Mouse (Mus musculus): ENCODE results near the gene Slc35e1. TPM values are rescaled to one million over a fixed set of nuclear protein-coding genes. Genes with fewer than 3 reads are reported as not detected.

Gene Slc35e1
- polyA plus RNA-seq, 1 experiment from 2014 or later: 5.7 TPM

DNA sequence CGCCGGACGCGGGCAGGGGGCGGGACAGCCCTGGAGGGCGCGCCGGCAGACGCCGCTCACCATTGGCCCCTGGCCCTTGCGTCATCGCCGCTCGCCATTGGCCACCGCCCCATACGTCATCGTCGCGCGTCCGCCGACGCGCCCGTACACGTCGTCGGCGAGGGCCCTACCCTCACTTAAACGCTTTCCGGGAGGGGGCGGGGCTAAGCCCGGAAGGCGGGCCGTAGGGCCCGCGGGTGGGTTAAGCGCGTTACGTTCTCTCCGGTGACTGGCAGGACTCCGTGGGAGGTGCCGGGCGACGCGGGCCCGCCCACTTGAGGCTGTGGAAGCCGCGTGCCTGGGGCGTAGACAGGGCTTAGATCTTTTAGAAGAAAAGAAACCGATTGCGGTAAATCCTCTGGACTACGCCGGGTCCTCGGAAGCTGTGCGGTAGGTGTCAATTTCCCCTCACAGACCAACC is 238 bp upstream of the Slc35e1 start:
- H3K9me3 ChIP-seq (ENCODE audit: control insufficient read depth, low read length): no peaks in the 10 kb centered on the region
- peak overlapping the region; percentile 68 for H3K9ac ChIP-seq (ENCODE audit: low read depth, low read length)
- peak overlapping the region; percentile 84 for H3K4me3 ChIP-seq (ENCODE audit: low read length)
- H3K4me2 ChIP-seq (ENCODE audit: low read length): peak overlapping the region; percentile 91
- peaks cover 19% of the 10 kb centered on the region for H3K36me3 ChIP-seq (ENCODE audit: control insufficient read depth, insufficient read depth, low read length)
- H3K27me3 ChIP-seq (replicated peaks; ENCODE audit: control insufficient read depth, insufficient read depth, low read length): no peaks in the 10 kb centered on the region
- H3K27ac ChIP-seq (ENCODE audit: low read depth, low read length): peak overlapping the region; percentile 85
- WGBS: under 1% methylated on average over 39 of the region's 56 CpGs
- ATAC-seq: peak; percentile 98
- H3K4me1 ChIP-seq (ENCODE audit: control insufficient read depth, insufficient read depth, low read depth, low read length): peaks cover 24% of the 10 kb centered on the region

DNA sequence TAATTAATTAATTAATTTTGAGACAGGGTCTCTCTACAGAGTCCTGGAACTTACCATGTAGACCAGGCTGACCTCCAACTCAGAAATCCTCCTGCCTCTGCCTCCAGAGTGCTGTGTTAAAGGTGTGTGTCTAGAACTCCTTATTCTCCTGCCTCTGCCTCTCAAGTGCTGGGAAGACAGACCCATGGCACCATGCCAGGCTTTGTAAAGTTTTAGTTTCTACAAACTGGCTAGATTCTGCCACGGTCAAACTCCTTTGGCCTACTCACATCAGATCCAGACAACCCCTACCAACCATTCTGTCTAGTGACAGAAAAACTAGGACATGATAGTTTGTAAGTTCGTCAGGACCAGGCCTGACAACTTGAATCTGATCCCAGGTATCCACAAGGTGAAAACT is 1.4 kb downstream of the Slc35e1 start:
- 82% methylated on average over 2 of the region's 2 CpGs for WGBS
- Histone ChIP-seq H3K27ac (ENCODE audit: low read depth, low read length) (no peak overlapping the region), H3K9ac (ENCODE audit: low read depth, low read length) (no peak overlapping the region), H3K4me2 (ENCODE audit: low read length) (peak overlapping the region; percentile 91; the same call in 1 of the 2 replicates), H3K4me1 (ENCODE audit: control insufficient read depth, insufficient read depth, low read depth, low read length) (peaks cover 24% of the 10 kb centered on the region), H3K4me3 (ENCODE audit: low read length) (no peak overlapping the region), H3K27me3 (replicated peaks; ENCODE audit: control insufficient read depth, insufficient read depth, low read length) (no peaks in the 10 kb centered on the region), H3K36me3 (ENCODE audit: control insufficient read depth, insufficient read depth, low read length) (peaks cover 13% of the 10 kb centered on the region), H3K9me3 (ENCODE audit: control insufficient read depth, low read length) (no peaks in the 10 kb centered on the region)
- no peak for ATAC-seq

DNA sequence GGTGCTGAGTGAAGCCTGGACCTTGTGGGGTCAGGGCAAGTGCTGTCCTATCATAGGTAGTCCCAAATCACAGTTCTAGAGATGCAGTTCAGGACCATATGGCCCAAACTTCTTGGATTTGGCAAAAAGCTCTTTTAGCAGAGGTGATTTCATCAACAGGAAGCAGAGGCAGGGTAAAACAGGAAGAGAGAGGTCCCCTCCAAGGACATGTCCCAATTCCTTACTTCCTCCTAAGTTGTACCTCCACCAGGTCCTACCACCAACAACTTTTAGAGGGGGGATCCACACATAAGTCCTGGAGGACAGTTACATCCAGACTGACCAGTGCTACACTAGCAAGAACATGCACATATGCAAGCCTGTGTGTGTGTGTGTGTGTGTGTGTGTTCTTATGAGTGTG is 5.4 kb downstream of the Slc35e1 start:
- H3K36me3 ChIP-seq (ENCODE audit: control insufficient read depth, insufficient read depth, low read length): peaks cover 17% of the 10 kb centered on the region
- no peak overlapping the region for H3K4me2 ChIP-seq (ENCODE audit: low read length)

DNA sequence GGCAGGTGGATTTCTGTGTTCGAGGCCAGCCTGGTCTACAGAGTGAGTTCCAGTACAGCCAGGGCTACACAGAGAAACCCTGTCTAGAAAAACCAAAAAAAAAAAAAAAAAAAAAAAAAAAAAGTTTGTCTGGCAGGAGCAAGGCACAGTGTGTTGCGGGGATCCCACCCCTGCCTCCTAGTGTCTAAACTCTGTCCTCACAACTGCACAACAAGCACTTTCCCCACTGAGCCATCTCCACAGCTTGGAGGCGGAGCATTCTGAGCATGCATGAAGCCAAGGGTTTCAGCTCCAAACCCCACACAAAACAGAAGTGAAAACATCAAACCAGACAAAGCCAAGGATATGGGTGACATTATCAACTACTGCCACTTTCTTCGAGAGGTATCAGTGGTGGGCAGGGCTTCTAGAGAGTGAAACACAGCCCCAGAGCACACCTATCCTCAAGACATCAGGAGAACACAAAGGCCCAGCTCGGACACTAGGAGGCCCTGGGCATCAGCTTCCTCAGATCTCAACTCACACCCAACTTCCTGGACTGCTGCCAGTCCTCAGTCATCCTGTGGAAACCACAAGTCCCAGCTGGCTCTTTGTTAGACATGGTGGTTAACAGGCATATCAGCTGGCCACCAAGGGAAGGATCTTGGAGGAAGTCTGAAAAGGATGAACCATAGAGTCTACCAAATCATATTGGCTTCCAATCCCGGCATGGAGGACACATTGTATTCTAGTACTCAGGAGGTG is 6.8 kb downstream of the Slc35e1 start:
- H3K9me3 ChIP-seq (ENCODE audit: control insufficient read depth, low read length): no peaks in the 10 kb centered on the region
- peaks cover 17% of the 10 kb centered on the region for H3K36me3 ChIP-seq (ENCODE audit: control insufficient read depth, insufficient read depth, low read length)
- WGBS: 90% methylated on average over 6 of the region's 6 CpGs
- H3K27me3 ChIP-seq (replicated peaks; ENCODE audit: control insufficient read depth, insufficient read depth, low read length): no peaks in the 10 kb centered on the region
- peaks cover under 1% of the 10 kb centered on the region; the same call in 1 of the 2 replicates for H3K4me1 ChIP-seq (ENCODE audit: control insufficient read depth, insufficient read depth, low read depth, low read length)
- H3K27ac ChIP-seq (ENCODE audit: low read depth, low read length): no peak overlapping the region
- H3K9ac ChIP-seq (ENCODE audit: low read depth, low read length): no peak overlapping the region
- no peak overlapping the region for H3K4me2 ChIP-seq (ENCODE audit: low read length)
- H3K4me3 ChIP-seq (ENCODE audit: low read length): no peak overlapping the region
- no peak for ATAC-seq

More for the DNA sequence above, 5.4 kb downstream of the Slc35e1 start:
- Histone ChIP-seq H3K27ac (ENCODE audit: low read depth, low read length) (no peak overlapping the region), H3K9me3 (ENCODE audit: control insufficient read depth, low read length) (no peaks in the 10 kb centered on the region), H3K9ac (ENCODE audit: low read depth, low read length) (no peak overlapping the region), H3K4me1 (ENCODE audit: control insufficient read depth, insufficient read depth, low read depth, low read length) (peaks cover 12% of the 10 kb centered on the region), H3K27me3 (replicated peaks; ENCODE audit: control insufficient read depth, insufficient read depth, low read length) (no peaks in the 10 kb centered on the region), H3K4me3 (ENCODE audit: low read length) (no peak overlapping the region)
- ATAC-seq: no peak

DNA sequence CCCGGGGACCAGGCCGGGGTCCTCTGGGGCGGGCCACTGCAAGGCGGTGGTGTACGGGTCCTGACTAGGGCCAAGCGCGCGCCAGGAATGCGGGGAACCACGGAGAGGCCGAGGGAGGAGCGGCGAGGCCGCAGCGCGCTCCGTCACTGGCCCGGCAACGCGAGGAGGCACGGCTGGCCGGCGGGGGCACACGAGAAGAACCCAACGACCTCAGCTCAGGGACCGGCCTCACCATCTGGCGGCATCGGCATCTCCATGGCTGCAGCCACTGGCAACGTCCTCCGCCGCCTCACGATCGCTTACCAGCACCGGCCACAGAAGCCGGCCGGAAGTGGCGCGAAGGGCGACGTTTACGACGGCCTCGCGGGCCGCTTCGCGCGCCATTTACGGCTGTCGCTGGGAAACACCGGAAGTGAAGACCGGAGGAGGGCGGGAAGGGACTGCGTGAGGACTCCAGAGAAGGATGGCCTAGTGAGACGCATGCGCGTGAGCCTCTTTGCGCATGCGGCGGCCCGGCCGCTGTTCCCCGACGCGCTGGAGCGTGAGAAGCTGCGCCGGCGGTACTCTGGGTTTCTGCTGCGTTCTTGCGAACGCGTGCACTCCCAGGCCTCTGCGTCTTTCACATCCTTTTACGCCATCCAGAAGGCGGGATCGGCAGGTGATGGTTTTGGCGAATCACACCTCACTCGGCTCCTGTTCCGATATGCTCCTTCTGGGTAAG is 17.4 kb downstream of the Slc35e1 start, which contains the start of gene Cherp:
TSS of gene Cherp (minus strand) at position 401 of the 721 bp plus-strand sequence.
- 0% methylated on average over 69 of the region's 80 CpGs for WGBS
- Histone ChIP-seq H3K4me3 (ENCODE audit: low read length) (peak within 1 kb of the TSS; percentile 76), H3K27ac (ENCODE audit: low read depth, low read length) (peak within 1 kb of the TSS; percentile 88), H3K4me1 (ENCODE audit: control insufficient read depth, insufficient read depth, low read depth, low read length) (peaks cover 22% of the 10 kb centered on the region), H3K36me3 (ENCODE audit: control insufficient read depth, insufficient read depth, low read length) (peaks cover 18% of the 10 kb centered on the region), H3K4me2 (ENCODE audit: low read length) (peak within 1 kb of the TSS; percentile 98), H3K27me3 (replicated peaks; ENCODE audit: control insufficient read depth, insufficient read depth, low read length) (no peaks in the 10 kb centered on the region), H3K9ac (ENCODE audit: low read depth, low read length) (peak within 1 kb of the TSS; percentile 89), H3K9me3 (ENCODE audit: control insufficient read depth, low read length) (no peaks in the 10 kb centered on the region)
- ATAC-seq: peak; percentile 97

DNA sequence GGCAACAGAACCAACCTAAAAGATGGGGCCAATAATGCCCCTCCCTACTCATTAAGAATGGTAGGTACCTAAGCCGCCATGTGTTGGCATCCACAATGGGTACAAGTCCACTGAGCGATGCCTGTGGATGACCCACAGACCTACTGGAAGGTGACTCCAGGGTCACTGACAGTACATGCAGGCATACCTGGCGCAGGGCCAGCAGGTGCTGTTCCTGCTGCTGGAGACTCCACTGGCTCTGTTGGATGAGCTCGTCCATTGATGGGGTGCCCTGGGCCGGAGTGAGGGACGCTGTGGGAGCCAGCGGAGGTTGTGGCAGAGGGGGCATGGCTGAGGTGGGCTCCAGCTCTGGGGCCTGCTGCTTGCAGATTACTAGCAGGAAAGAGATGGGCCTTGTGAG is 21.7 kb downstream of the Slc35e1 start:
- Histone ChIP-seq H3K27me3 (replicated peaks; ENCODE audit: control insufficient read depth, insufficient read depth, low read length) (no peaks in the 10 kb centered on the region), H3K4me1 (ENCODE audit: control insufficient read depth, insufficient read depth, low read depth, low read length) (peaks cover 13% of the 10 kb centered on the region), H3K9me3 (ENCODE audit: control insufficient read depth, low read length) (no peaks in the 10 kb centered on the region), H3K36me3 (ENCODE audit: control insufficient read depth, insufficient read depth, low read length) (peaks cover 60% of the 10 kb centered on the region), H3K4me2 (ENCODE audit: low read length) (no peak overlapping the region), H3K4me3 (ENCODE audit: low read length) (no peak overlapping the region), H3K27ac (ENCODE audit: low read depth, low read length) (no peak overlapping the region), H3K9ac (ENCODE audit: low read depth, low read length) (no peak overlapping the region)
- ATAC-seq: no peak
- WGBS: 97% methylated on average over 7 of the region's 7 CpGs

DNA sequence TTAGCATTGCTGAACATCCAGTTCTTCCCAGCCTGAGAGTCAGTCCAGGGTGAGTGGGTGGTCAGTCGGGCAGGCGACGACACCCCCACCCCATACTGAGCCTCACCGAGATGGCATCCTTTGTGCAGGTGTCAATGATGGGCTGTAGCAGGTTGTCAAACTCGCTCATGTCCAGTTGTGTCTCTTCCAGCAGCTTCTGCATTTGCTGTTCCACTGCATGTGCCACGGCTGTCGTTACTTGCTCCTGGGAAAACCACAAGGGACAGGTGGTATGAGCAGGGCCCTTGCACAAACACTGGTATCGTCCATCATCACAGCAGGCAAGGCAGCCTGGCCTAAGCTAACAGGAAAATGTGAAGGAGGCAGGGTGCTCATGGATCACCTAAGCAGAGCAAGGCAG is 22.4 kb downstream of the Slc35e1 start:
- no peak for ATAC-seq
- Histone ChIP-seq H3K9me3 (ENCODE audit: control insufficient read depth, low read length) (no peaks in the 10 kb centered on the region), H3K36me3 (ENCODE audit: control insufficient read depth, insufficient read depth, low read length) (peaks cover 67% of the 10 kb centered on the region), H3K9ac (ENCODE audit: low read depth, low read length) (no peak overlapping the region), H3K4me2 (ENCODE audit: low read length) (no peak overlapping the region), H3K27ac (ENCODE audit: low read depth, low read length) (no peak overlapping the region), H3K4me3 (ENCODE audit: low read length) (no peak overlapping the region), H3K27me3 (replicated peaks; ENCODE audit: control insufficient read depth, insufficient read depth, low read length) (no peaks in the 10 kb centered on the region), H3K4me1 (ENCODE audit: control insufficient read depth, insufficient read depth, low read depth, low read length) (peaks cover 11% of the 10 kb centered on the region)
- WGBS: 94% methylated on average over 8 of the region's 8 CpGs

DNA sequence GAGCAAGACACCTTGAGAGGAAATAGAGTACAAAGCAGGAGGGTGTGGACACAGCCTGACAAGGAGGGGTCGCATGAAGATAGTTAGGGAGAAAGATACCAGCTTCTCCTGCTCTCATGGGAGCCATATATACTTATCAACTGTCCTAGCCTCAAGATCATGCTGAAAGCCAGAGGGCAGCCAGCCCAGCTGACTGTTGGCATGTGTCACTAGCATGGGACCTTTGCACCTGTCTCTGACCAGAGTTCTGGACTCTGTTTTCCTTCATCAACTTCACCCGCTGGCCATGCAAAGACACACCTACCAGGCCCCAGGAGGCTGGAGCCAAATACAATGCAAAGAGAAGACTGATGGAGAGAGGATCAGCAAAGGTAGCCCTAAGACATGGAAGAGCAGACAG is 23.2 kb downstream of the Slc35e1 start:
- Histone ChIP-seq H3K36me3 (ENCODE audit: control insufficient read depth, insufficient read depth, low read length) (peaks cover 71% of the 10 kb centered on the region), H3K9ac (ENCODE audit: low read depth, low read length) (no peak overlapping the region), H3K4me3 (ENCODE audit: low read length) (no peak overlapping the region), H3K4me2 (ENCODE audit: low read length) (no peak overlapping the region), H3K27me3 (replicated peaks; ENCODE audit: control insufficient read depth, insufficient read depth, low read length) (no peaks in the 10 kb centered on the region), H3K9me3 (ENCODE audit: control insufficient read depth, low read length) (no peaks in the 10 kb centered on the region), H3K27ac (ENCODE audit: low read depth, low read length) (no peak overlapping the region), H3K4me1 (ENCODE audit: control insufficient read depth, insufficient read depth, low read depth, low read length) (peaks cover 10% of the 10 kb centered on the region)
- 94% methylated on average over 2 of the region's 2 CpGs for WGBS
- no peak for ATAC-seq

DNA sequence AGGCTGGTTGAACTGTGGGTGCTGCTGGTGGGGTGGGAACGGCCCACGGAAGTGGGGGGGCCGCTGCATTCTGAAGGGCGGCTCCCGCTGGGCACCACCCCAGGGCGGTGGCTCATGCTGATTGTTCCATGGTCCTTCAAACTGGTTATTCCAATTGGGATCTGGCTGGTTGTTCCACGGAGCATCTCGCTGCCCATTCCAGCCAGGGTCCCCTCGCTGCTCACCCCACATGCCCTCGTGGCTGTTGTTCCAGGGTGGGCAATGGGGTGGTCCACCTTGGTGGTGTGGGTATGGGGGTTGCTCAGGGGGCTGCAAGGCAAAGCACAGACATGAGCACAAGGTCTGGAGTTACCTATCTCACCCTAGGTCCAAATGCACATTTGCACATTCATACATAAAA is 28.2 kb downstream of the Slc35e1 start:
- no peak overlapping the region for H3K27ac ChIP-seq (ENCODE audit: low read depth, low read length)
- no peaks in the 10 kb centered on the region for H3K9me3 ChIP-seq (ENCODE audit: control insufficient read depth, low read length)
- WGBS: 94% methylated on average over 10 of the region's 10 CpGs
- H3K9ac ChIP-seq (ENCODE audit: low read depth, low read length): no peak overlapping the region
- peaks cover 86% of the 10 kb centered on the region for H3K36me3 ChIP-seq (ENCODE audit: control insufficient read depth, insufficient read depth, low read length)
- no peak overlapping the region for H3K4me3 ChIP-seq (ENCODE audit: low read length)
- ATAC-seq: no peak
- no peaks in the 10 kb centered on the region for H3K27me3 ChIP-seq (replicated peaks; ENCODE audit: control insufficient read depth, insufficient read depth, low read length)
- no peaks in the 10 kb centered on the region for H3K4me1 ChIP-seq (ENCODE audit: control insufficient read depth, insufficient read depth, low read depth, low read length)
- H3K4me2 ChIP-seq (ENCODE audit: low read length): no peak overlapping the region

All from hindbrain, embryonic 16.5 days (tissue).